Mouse (Mus musculus) forebrain, embryonic 14.5 days (tissue): ENCODE results near the gene Prkn. TPM values are rescaled to one million over a fixed set of nuclear protein-coding genes. Genes with fewer than 3 reads are reported as not detected.
A peak's percentile ranks its signal among the peaks of the same experiment; 100 is the strongest.

Source experiments
- ATAC-seq: fragments of 200-750 bp; cut with Nextera tagmentation; 2 replicates; pipeline ENCODE4 v1.8.0; 2017; ENCODE audit warnings: mild to moderate bottlenecking, moderate library complexity
- DNase-seq: peaks from one replicate; pipeline ENCODE4 v3.0.0-alpha.2; 2015; ENCODE audit warnings: low spot score
- H3K27ac ChIP-seq: fragments of 300-500 bp; sonication (generic); 2 replicates; pipeline ENCODE4 v1.5.1; 2014; ENCODE audit warnings: low read depth, mild to moderate bottlenecking, control low read depth, low read length, moderate library complexity
- H3K27me3 ChIP-seq: fragments of 300-500 bp; sonication (generic); replicated peaks from 2 replicates; pipeline ENCODE4 v1.6.1; 2014; ENCODE audit warnings: low read length, control low read depth, mixed read lengths; ENCODE audit not compliant: control insufficient read depth, insufficient read depth
- H3K36me3 ChIP-seq: fragments of 300-500 bp; sonication (generic); 2 replicates; pipeline ENCODE4 v1.6.1; 2014; ENCODE audit warnings: low read length, control low read depth; ENCODE audit not compliant: control insufficient read depth, insufficient read depth
- H3K4me1 ChIP-seq: fragments of 300-500 bp; sonication (generic); 2 replicates; pipeline ENCODE4 v1.6.1; 2014; ENCODE audit warnings: antibody characterized with exemption, low read length, control low read depth; ENCODE audit not compliant: control insufficient read depth, insufficient read depth
- H3K4me2 ChIP-seq: fragments of 300-500 bp; sonication (generic); 2 replicates; pipeline ENCODE4 v1.6.1; 2014; ENCODE audit warnings: mild to moderate bottlenecking, control low read depth, low read length
- H3K4me3 ChIP-seq: fragments of 300-500 bp; sonication (generic); 2 replicates; pipeline ENCODE4 v1.5.1; 2014; ENCODE audit warnings: low read depth, low read length, control low read depth
- H3K9ac ChIP-seq: fragments of 300-500 bp; sonication (generic); 2 replicates; pipeline ENCODE4 v1.6.1; 2014; ENCODE audit warnings: mild to moderate bottlenecking, low read length, control low read depth, moderate library complexity
- H3K9me3 ChIP-seq: fragments of 300-500 bp; sonication (generic); replicated peaks from 2 replicates; pipeline ENCODE4 v1.6.1; 2016; ENCODE audit warnings: low read length, control low read depth, mixed read lengths; ENCODE audit not compliant: control insufficient read depth
- WGBS: fragments of 180-500 bp; shearing (Covaris S2); extraction: QIAGEN DNeasy Blood & Tissue Kit; methylation state at CpG from one replicate; pipeline ENCODE4 v1.1.7; 2014; 5-methylcytosine and 5-hydroxymethylcytosine counted together
- polyA plus RNA-seq: library from polyadenylated mRNA; unstranded; fragments of >200 nt; fragmentation: Nextera tagmentation; extraction: Ambion mirVana; gene quantifications from 2 replicates; pipeline ENCODE4 v1.2.1, GENCODE M21; 2014

Prkn gene
- polyA plus RNA-seq, 1 experiment from 2014 or later, result 1.6 TPM

- DNase-seq, result no peak
- no peak overlapping the region for H3K27ac ChIP-seq
Observed at GRCm38 (mm10) chr17:11721906-11722305, 881.7 kb downstream of the Prkn start.

GRCm38 (mm10) chr17:11722478-11722877 is 882.3 kb downstream of the Prkn start:
- ATAC-seq, result no peak
- H3K9me3 ChIP-seq, result no peaks in the 10 kb centered on the region
- no peak for DNase-seq
- no peak overlapping the region for H3K9ac ChIP-seq
- H3K4me2 ChIP-seq, result no peak overlapping the region
- no peaks in the 10 kb centered on the region for H3K4me1 ChIP-seq
- no peaks in the 10 kb centered on the region for H3K27me3 ChIP-seq
- no peak overlapping the region for H3K4me3 ChIP-seq
- no peaks in the 10 kb centered on the region for H3K36me3 ChIP-seq
- WGBS, result 95% methylated on average over 1 of the region's 1 CpGs
- H3K27ac ChIP-seq, result no peak overlapping the region

More at GRCm38 (mm10) chr17:11721906-11722305, 881.7 kb downstream of the Prkn start:
- H3K4me1 ChIP-seq, result no peaks in the 10 kb centered on the region
- H3K27me3 ChIP-seq, result no peaks in the 10 kb centered on the region
- H3K9me3 ChIP-seq, result no peaks in the 10 kb centered on the region
- H3K36me3 ChIP-seq, result no peaks in the 10 kb centered on the region
- no peak overlapping the region for H3K4me2 ChIP-seq
- no peak overlapping the region for H3K9ac ChIP-seq
- ATAC-seq, result no peak
- H3K4me3 ChIP-seq, result no peak overlapping the region
- WGBS, result 71% methylated on average over 5 of the region's 5 CpGs

- Histone ChIP-seq H3K4me2 (no peak overlapping the region), H3K9ac (no peak overlapping the region), H3K9me3 (no peaks in the 10 kb centered on the region), H3K4me3 (no peak overlapping the region), H3K36me3 (no peaks in the 10 kb centered on the region), H3K27me3 (no peaks in the 10 kb centered on the region), H3K27ac (no peak overlapping the region), H3K4me1 (peaks cover 3% of the 10 kb centered on the region; the same call in 1 of the 2 replicates)
- no peak for DNase-seq
- 95% methylated on average over 3 of the region's 3 CpGs for WGBS
- no peak for ATAC-seq
Observed at GRCm38 (mm10) chr17:11724135-11724534, 884.0 kb downstream of the Prkn start.

GRCm38 (mm10) chr17:11727101-11727500 is 886.9 kb downstream of the Prkn start:
- H3K9me3 ChIP-seq, result no peaks in the 10 kb centered on the region
- peaks cover 5% of the 10 kb centered on the region; the same call in 1 of the 2 replicates for H3K4me1 ChIP-seq
- no peak overlapping the region for H3K4me2 ChIP-seq
- DNase-seq (no peak), ATAC-seq (no peak)
- 65% methylated on average over 1 of the region's 1 CpGs for WGBS
- H3K36me3 ChIP-seq, result no peaks in the 10 kb centered on the region
- no peak overlapping the region for H3K27ac ChIP-seq
- no peak overlapping the region for H3K4me3 ChIP-seq
- no peaks in the 10 kb centered on the region for H3K27me3 ChIP-seq
- H3K9ac ChIP-seq, result no peak overlapping the region

GRCm38 (mm10) chr17:11728294-11728693 is 888.1 kb downstream of the Prkn start:
- Histone ChIP-seq H3K4me1 (peaks cover 5% of the 10 kb centered on the region; the same call in 1 of the 2 replicates), H3K9ac (no peak overlapping the region), H3K36me3 (no peaks in the 10 kb centered on the region), H3K4me2 (no peak overlapping the region), H3K4me3 (no peak overlapping the region), H3K27me3 (no peaks in the 10 kb centered on the region), H3K27ac (no peak overlapping the region), H3K9me3 (no peaks in the 10 kb centered on the region)
- ATAC-seq (peak; percentile 73), DNase-seq (peak; percentile 64)
- 16% methylated on average over 2 of the region's 2 CpGs for WGBS

GRCm38 (mm10) chr17:11730656-11731594 is 890.7 kb downstream of the Prkn start:
- DNase-seq (peak; percentile 35), ATAC-seq (no peak)
- Histone ChIP-seq H3K9ac (no peak overlapping the region), H3K4me1 (peaks cover 5% of the 10 kb centered on the region; the same call in 1 of the 2 replicates), H3K27ac (no peak overlapping the region; the same call in 1 of the 2 replicates), H3K4me2 (no peak overlapping the region), H3K9me3 (no peaks in the 10 kb centered on the region), H3K36me3 (no peaks in the 10 kb centered on the region), H3K4me3 (no peak overlapping the region), H3K27me3 (no peaks in the 10 kb centered on the region)
- WGBS, result 45% methylated on average over 12 of the region's 12 CpGs

- Histone ChIP-seq H3K36me3 (no peaks in the 10 kb centered on the region), H3K9me3 (no peaks in the 10 kb centered on the region), H3K4me2 (no peak overlapping the region), H3K27ac (no peak overlapping the region), H3K4me1 (peaks cover 2% of the 10 kb centered on the region; the same call in 1 of the 2 replicates), H3K27me3 (no peaks in the 10 kb centered on the region), H3K4me3 (no peak overlapping the region), H3K9ac (no peak overlapping the region)
- DNase-seq, result no peak
- ATAC-seq, result no peak
- 75% methylated on average over 12 of the region's 12 CpGs for WGBS
Observed at GRCm38 (mm10) chr17:11735158-11735877, 895.1 kb downstream of the Prkn start.

- Histone ChIP-seq H3K4me1 (no peaks in the 10 kb centered on the region; the same call in 1 of the 2 replicates), H3K27me3 (no peaks in the 10 kb centered on the region), H3K36me3 (no peaks in the 10 kb centered on the region), H3K27ac (no peak overlapping the region), H3K9me3 (no peaks in the 10 kb centered on the region), H3K9ac (no peak overlapping the region), H3K4me2 (no peak overlapping the region), H3K4me3 (no peak overlapping the region)
- DNase-seq (no peak), ATAC-seq (no peak)
- 44% methylated on average over 3 of the region's 3 CpGs for WGBS
Observed at GRCm38 (mm10) chr17:11736531-11736930, 896.3 kb downstream of the Prkn start.
